Mouse (Mus musculus) ES-E14 (cell line): ENCODE data around the gene Grhl3. TPM values are rescaled to one million over a fixed set of nuclear protein-coding genes. Genes with fewer than 3 reads are reported as not detected.

ENCODE experiments used
- DNase-seq: peaks from one replicate; pipeline ENCODE4 v3.0.0-alpha.2; 2013; ENCODE audit warnings: low read depth, low spot score
- H3K27ac ChIP-seq: 2 replicates; pipeline ENCODE4 v1.5.1; 2012; ENCODE audit warnings: low read depth, mild to moderate bottlenecking, low read length, moderate library complexity, mixed read lengths; ENCODE audit not compliant: poor library complexity, insufficient read depth, severe bottlenecking
- H3K36me3 ChIP-seq: 2 replicates; pipeline ENCODE4 v1.6.1; 2012; ENCODE audit warnings: mild to moderate bottlenecking, low read length, moderate library complexity, mixed read lengths; ENCODE audit not compliant: control insufficient read depth, poor library complexity, insufficient read depth, severe bottlenecking
- H3K4me1 ChIP-seq, 2 experiments: fragments of 150-350 bp in 1 of 2; sonication (generic) in 1 of 2; 2 replicates each; pipeline ENCODE4 v1.6.1; 2012; ENCODE audit warnings: low read length in 2 of 2, mild to moderate bottlenecking in 1 of 2, mixed read lengths in 1 of 2; ENCODE audit not compliant: control insufficient read depth in 2 of 2, insufficient read depth in 2 of 2, poor library complexity in 1 of 2
- H3K4me3 ChIP-seq, 2 experiments: fragments of 150-350 bp in 1 of 2; sonication (generic) in 1 of 2; 2 replicates each; pipeline ENCODE4 v1.5.1; 2012; ENCODE audit warnings: low read length in 2 of 2, low read depth in 1 of 2, mild to moderate bottlenecking in 1 of 2, mixed read lengths in 1 of 2; ENCODE audit not compliant: insufficient read depth in 1 of 2, poor library complexity in 1 of 2, severe bottlenecking in 1 of 2
- H3K9ac ChIP-seq: 2 replicates; pipeline ENCODE4 v1.6.1; 2012; ENCODE audit warnings: low read depth, mild to moderate bottlenecking, low read length, mixed read lengths; ENCODE audit not compliant: poor library complexity, insufficient read depth, severe bottlenecking
- H3K9me3 ChIP-seq: fragments of 150-350 bp; sonication (generic); 2 replicates; pipeline ENCODE4 v1.6.1; 2012; ENCODE audit warnings: low read depth, mild to moderate bottlenecking, low read length; ENCODE audit not compliant: control insufficient read depth, insufficient read depth
- CHD2 ChIP-seq: IDR thresholded peaks from 2 replicates; pipeline ENCODE4 v1.6.1; 2014; ENCODE audit warnings: mild to moderate bottlenecking, low read depth, low read length, inconsistent platforms
- HCFC1 ChIP-seq: IDR thresholded peaks from 2 replicates; pipeline ENCODE4 v1.6.1; 2012; ENCODE audit warnings: low read length, inconsistent platforms, borderline replicate concordance; ENCODE audit not compliant: insufficient read depth
- MAFK ChIP-seq: IDR thresholded peaks from 2 replicates; pipeline ENCODE4 v1.6.1; 2014; ENCODE audit warnings: mild to moderate bottlenecking, low read depth, low read length, inconsistent platforms; ENCODE audit not compliant: insufficient read depth
- ZC3H11A ChIP-seq: IDR thresholded peaks from 2 replicates; pipeline ENCODE4 v1.6.1; 2012; ENCODE audit warnings: low read depth, mild to moderate bottlenecking, inconsistent platforms, low read length, borderline replicate concordance
- ZNF384 ChIP-seq: IDR thresholded peaks from 2 replicates; pipeline ENCODE4 v1.6.1; 2012; ENCODE audit warnings: low read depth, low read length, inconsistent platforms
- in situ Hi-C, 2 experiments: fragments of 600-800 bp; cut with MboI; formaldehyde crosslinking; loops; one replicate each; pipeline ENCODE4 v1.15.1; 2025; ENCODE audit warnings: low sequenced_read_pairs in 2 of 2, inconsistent platforms in 1 of 2; ENCODE audit not compliant: unreplicated experiment in 2 of 2
- total RNA-seq: library from RNA; depleted of rRNA; stranded (reverse); fragments of 300-350 nt; gene quantifications from 2 replicates; pipeline ENCODE4 v1.2.3, GENCODE M21; 2012

Grhl3 gene
- total RNA-seq, 1 experiment = 6.7 TPM

DNA sequence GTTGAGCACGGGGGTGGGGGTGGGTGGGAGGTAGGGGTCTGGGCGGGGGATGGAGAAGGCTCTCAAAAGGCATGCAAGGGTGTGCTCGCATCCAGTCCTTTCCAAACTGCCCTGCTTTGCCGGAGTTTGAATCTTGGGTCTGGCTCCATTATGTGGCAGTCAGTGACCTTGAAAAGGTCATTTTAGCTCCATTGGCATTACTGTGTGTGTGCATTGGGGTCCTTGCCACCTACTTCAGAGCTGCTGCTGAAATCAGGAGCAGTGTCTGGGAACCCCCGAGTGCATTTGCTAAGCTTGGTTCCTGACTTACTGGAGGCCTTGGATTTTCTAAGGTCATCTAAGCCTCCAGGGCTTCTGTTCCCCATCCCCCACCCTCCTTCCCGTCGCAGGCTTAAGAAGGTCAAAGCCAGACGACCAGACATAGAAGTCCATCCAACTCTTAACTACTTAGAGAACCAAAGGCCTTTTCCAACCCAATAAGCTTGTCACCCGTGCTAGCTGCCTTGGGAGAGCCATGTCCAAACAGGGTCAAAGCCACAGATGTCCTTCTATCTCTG, 24.8 kb downstream of the Grhl3 start:
- Histone ChIP-seq H3K4me1 (peaks cover 23 to 58% of the 10 kb centered on the region in 2 experiments), H3K9me3 (no peaks in the 10 kb centered on the region), H3K9ac (no peak overlapping the region; the same call in 1 of the 2 replicates), H3K27ac (peak overlapping the region; percentile 63; the same call in 1 of the 2 replicates), H3K4me3 (peak overlapping the region in 1 of 2 experiments; percentile 33; a peak in 1 of 4 replicates), H3K36me3 (peaks cover 5% of the 10 kb centered on the region; the same call in 1 of the 2 replicates)
- in situ Hi-C loops = no loop called here
- DNase-seq = no peak
- no peak for TF ChIP-seq CHD2
- no peak for TF ChIP-seq HCFC1
- TF ChIP-seq MAFK = no peak
- TF ChIP-seq ZC3H11A = no peak
- no peak for TF ChIP-seq ZNF384

DNA sequence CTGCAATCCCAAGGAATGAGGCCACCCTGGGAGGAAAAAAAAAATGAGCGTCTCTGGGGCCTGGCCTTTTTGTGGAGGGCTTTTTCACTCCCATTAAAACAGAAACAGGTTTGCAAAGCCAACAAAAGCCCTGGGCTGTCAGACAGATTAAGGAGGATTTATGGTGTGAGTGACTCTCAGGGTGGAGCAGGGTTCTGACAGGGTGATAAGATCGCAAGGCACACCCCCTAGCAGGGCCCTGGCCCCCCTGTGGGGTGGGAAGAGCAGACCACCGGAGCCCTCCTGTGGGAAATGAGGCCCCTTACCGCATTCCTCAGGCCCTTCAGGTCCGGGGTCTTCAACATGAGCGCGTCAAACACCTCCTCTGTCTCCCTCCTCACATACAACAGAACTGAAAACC, 25.3 kb downstream of the Grhl3 start:
- in situ Hi-C loops = no loop called here
- DNase-seq = no peak
- peak overlapping the region; percentile 29 to 33; a peak in 2 of 4 replicates for H3K4me3 ChIP-seq

DNA sequence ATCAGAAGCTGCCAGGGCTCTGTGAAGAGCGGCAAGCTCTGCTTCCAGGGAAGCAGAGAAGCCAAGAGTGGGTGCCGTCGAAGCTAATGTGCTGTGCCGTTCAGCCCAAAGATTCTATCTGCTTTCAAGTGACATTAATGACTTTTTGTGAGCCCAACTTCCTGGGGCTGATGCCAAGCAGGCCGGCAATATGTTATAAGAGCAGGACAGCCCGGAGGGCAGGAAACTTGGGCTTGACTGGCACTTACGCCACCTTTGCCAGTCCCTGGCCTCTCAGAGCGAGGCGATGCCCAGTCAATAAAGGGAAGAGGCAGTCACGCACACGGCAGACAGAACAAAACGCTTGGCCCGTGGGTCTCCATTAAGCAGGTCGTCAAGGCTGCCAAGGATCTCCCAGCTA, 25.9 kb downstream of the Grhl3 start:
- H3K4me1 ChIP-seq = peaks cover 20 to 58% of the 10 kb centered on the region in 2 experiments
- in situ Hi-C loops = no loop called here
- peaks cover 7% of the 10 kb centered on the region; the same call in 1 of the 2 replicates for H3K36me3 ChIP-seq
- no peak for DNase-seq
- peak overlapping the region; percentile 63 for H3K27ac ChIP-seq
- H3K4me3 ChIP-seq = peak overlapping the region in 1 of 2 experiments; percentile 29; a peak in 2 of 4 replicates
- peak overlapping the region; percentile 39; the same call in 1 of the 2 replicates for H3K9ac ChIP-seq
- no peak for TF ChIP-seq MAFK
- TF ChIP-seq ZNF384 = no peak
- TF ChIP-seq CHD2 = no peak
- TF ChIP-seq HCFC1 = no peak
- TF ChIP-seq ZC3H11A = no peak
- H3K9me3 ChIP-seq = no peaks in the 10 kb centered on the region

More for the DNA sequence above, 25.3 kb downstream of the Grhl3 start:
- Histone ChIP-seq H3K9ac (peak overlapping the region; percentile 39; the same call in 1 of the 2 replicates), H3K27ac (peak overlapping the region; percentile 63), H3K4me1 (peaks cover 23 to 58% of the 10 kb centered on the region in 2 experiments), H3K9me3 (no peaks in the 10 kb centered on the region), H3K36me3 (peaks cover 5% of the 10 kb centered on the region; the same call in 1 of the 2 replicates)
- TF ChIP-seq ZNF384 = no peak
- TF ChIP-seq MAFK = no peak
- no peak for TF ChIP-seq HCFC1
- no peak for TF ChIP-seq ZC3H11A
- no peak for TF ChIP-seq CHD2

GRCm38 (mm10) chr4:135546793-135547192, 26.6 kb downstream of the Grhl3 start:
- no peak overlapping the region for H3K27ac ChIP-seq
- no peaks in the 10 kb centered on the region for H3K9me3 ChIP-seq
- H3K4me3 ChIP-seq = no peak overlapping the region
- H3K36me3 ChIP-seq = peaks cover 12% of the 10 kb centered on the region
- H3K9ac ChIP-seq = peak overlapping the region; percentile 39; the same call in 1 of the 2 replicates
- no peak for DNase-seq
- no peak for TF ChIP-seq ZC3H11A
- TF ChIP-seq HCFC1 = no peak
- no peak for TF ChIP-seq CHD2
- peaks cover 20 to 56% of the 10 kb centered on the region in 2 experiments for H3K4me1 ChIP-seq
- in situ Hi-C loops = no loop called here
